Mouse (Mus musculus) intestine, postnatal 0 days (tissue): ENCODE results near the gene D17H6S53E. TPM values are rescaled to one million over a fixed set of nuclear protein-coding genes. Genes with fewer than 3 reads are reported as not detected.
A peak's percentile ranks its signal among the peaks of the same experiment; 100 is the strongest.

Source experiments
- ATAC-seq: fragments of 200-750 bp; cut with Nextera tagmentation; 2 replicates; pipeline ENCODE4 v1.8.0; 2017; ENCODE audit warnings: mild to moderate bottlenecking, moderate TSS enrichment, moderate library complexity
- H3K27ac ChIP-seq: fragments of 300-500 bp; sonication (generic); 2 replicates; pipeline ENCODE4 v1.5.1; 2014; ENCODE audit warnings: mild to moderate bottlenecking, low read depth, low read length, moderate library complexity
- H3K27me3 ChIP-seq: fragments of 300-500 bp; sonication (generic); replicated peaks from 2 replicates; pipeline ENCODE4 v1.6.1; 2014; ENCODE audit warnings: low read length, mixed read lengths; ENCODE audit not compliant: control insufficient read depth, insufficient read depth
- H3K36me3 ChIP-seq: fragments of 300-500 bp; sonication (generic); 2 replicates; pipeline ENCODE4 v1.6.1; 2014; ENCODE audit warnings: mild to moderate bottlenecking, moderate library complexity; ENCODE audit not compliant: control insufficient read depth, insufficient read depth
- H3K4me1 ChIP-seq: fragments of 300-500 bp; sonication (generic); replicated peaks from 2 replicates; pipeline ENCODE4 v1.6.1; 2014; ENCODE audit warnings: antibody characterized with exemption, low read length, mixed read lengths; ENCODE audit not compliant: control insufficient read depth, insufficient read depth
- H3K4me2 ChIP-seq: fragments of 300-500 bp; sonication (generic); replicated peaks from 2 replicates; pipeline ENCODE4 v1.6.1; 2014; ENCODE audit warnings: low read depth, mild to moderate bottlenecking, moderate library complexity
- H3K4me3 ChIP-seq: fragments of 300-500 bp; sonication (generic); 2 replicates; pipeline ENCODE4 v1.5.1; 2014; ENCODE audit warnings: low read depth, low read length
- H3K9ac ChIP-seq: fragments of 300-500 bp; sonication (generic); 2 replicates; pipeline ENCODE4 v1.6.1; 2014; ENCODE audit warnings: mild to moderate bottlenecking, low read depth, low read length
- H3K9me3 ChIP-seq: fragments of 300-500 bp; sonication (generic); 2 replicates; pipeline ENCODE4 v1.6.1; 2016; ENCODE audit warnings: mixed run types; ENCODE audit not compliant: control insufficient read depth
- CTCF ChIP-seq: sonication (generic); IDR thresholded peaks from 2 replicates; pipeline ENCODE4 v1.5.1; 2016; ENCODE audit warnings: low read depth, mild to moderate bottlenecking, control low read depth, antibody characterized with exemption, moderate library complexity
- WGBS: fragments of 180-500 bp; shearing (Covaris S2); extraction: QIAGEN DNeasy Blood & Tissue Kit; methylation state at CpG from one replicate; pipeline ENCODE4 v1.1.7; 2014; 5-methylcytosine and 5-hydroxymethylcytosine counted together
- polyA plus RNA-seq: library from polyadenylated mRNA; unstranded; fragments of >200 nt; fragmentation: Nextera tagmentation; extraction: Ambion mirVana; gene quantifications from 2 replicates; pipeline ENCODE4 v1.2.1, GENCODE M21; 2015

D17H6S53E gene
- polyA plus RNA-seq, 1 experiment from 2014 or later: 26.3 TPM

- Histone ChIP-seq H3K36me3 (peaks cover 25% of the 10 kb centered on the region), H3K4me1 (peaks cover 4% of the 10 kb centered on the region; the same call in 1 of the 2 replicates), H3K27ac (peak within 1 kb of the TSS; percentile 96), H3K4me3 (peak within 1 kb of the TSS; percentile 94), H3K9ac (peak within 1 kb of the TSS; percentile 98), H3K4me2 (peak within 1 kb of the TSS; percentile 82), H3K27me3 (no peaks in the 10 kb centered on the region), H3K9me3 (no peaks in the 10 kb centered on the region)
- no peak for TF ChIP-seq CTCF
- WGBS: under 1% methylated on average over 62 of the region's 89 CpGs
- ATAC-seq: peak; percentile 95
Observed at GRCm38 (mm10) chr17:35164568-35165450, 38.6 kb downstream of the D17H6S53E start, which contains the start of gene Prrc2a. TSS of gene Prrc2a (minus strand) at chr17:35164897.

GRCm38 (mm10) chr17:35165451-35166155, 39.4 kb downstream of the D17H6S53E start:
- H3K27me3 ChIP-seq: no peaks in the 10 kb centered on the region
- peaks cover 17% of the 10 kb centered on the region for H3K36me3 ChIP-seq
- 0 out of 2 replicates have a peak overlapping the region, but pooled peaks have one; percentile 2 for H3K9ac ChIP-seq
- no peak for TF ChIP-seq CTCF
- H3K4me2 ChIP-seq: peak overlapping the region; percentile 55
- peaks cover 4% of the 10 kb centered on the region; the same call in 1 of the 2 replicates for H3K4me1 ChIP-seq
- H3K27ac ChIP-seq: peak overlapping the region; percentile 93
- peak overlapping the region; percentile 94 for H3K4me3 ChIP-seq
- H3K9me3 ChIP-seq: no peaks in the 10 kb centered on the region
- 18% methylated on average over 12 of the region's 12 CpGs for WGBS
- no peak for ATAC-seq

- Histone ChIP-seq H3K27me3 (no peaks in the 10 kb centered on the region), H3K4me1 (peaks cover 4% of the 10 kb centered on the region; the same call in 1 of the 2 replicates), H3K9me3 (no peaks in the 10 kb centered on the region), H3K9ac (no peak overlapping the region), H3K4me3 (no peak overlapping the region), H3K4me2 (peak overlapping the region; percentile 55; the same call in 1 of the 2 replicates), H3K27ac (no peak overlapping the region), H3K36me3 (peaks cover 8% of the 10 kb centered on the region)
- WGBS: 73% methylated on average over 8 of the region's 8 CpGs
- TF ChIP-seq CTCF: peak; percentile 88
- ATAC-seq: 0 out of 2 replicates have a peak, but pooled peaks have one; percentile 10
Observed at GRCm38 (mm10) chr17:35166352-35167035, 40.3 kb downstream of the D17H6S53E start.

GRCm38 (mm10) chr17:35167794-35168193, 41.6 kb downstream of the D17H6S53E start:
- Histone ChIP-seq H3K4me1 (peaks cover 4% of the 10 kb centered on the region; the same call in 1 of the 2 replicates), H3K36me3 (no peaks in the 10 kb centered on the region), H3K4me3 (no peak overlapping the region), H3K9ac (no peak overlapping the region), H3K4me2 (no peak overlapping the region), H3K27ac (no peak overlapping the region), H3K9me3 (no peaks in the 10 kb centered on the region), H3K27me3 (no peaks in the 10 kb centered on the region)
- ATAC-seq: no peak
- whole genome bisulfite sequencing: 89% methylated on average over 7 of the region's 7 CpGs
- no peak for TF ChIP-seq CTCF

DNA sequence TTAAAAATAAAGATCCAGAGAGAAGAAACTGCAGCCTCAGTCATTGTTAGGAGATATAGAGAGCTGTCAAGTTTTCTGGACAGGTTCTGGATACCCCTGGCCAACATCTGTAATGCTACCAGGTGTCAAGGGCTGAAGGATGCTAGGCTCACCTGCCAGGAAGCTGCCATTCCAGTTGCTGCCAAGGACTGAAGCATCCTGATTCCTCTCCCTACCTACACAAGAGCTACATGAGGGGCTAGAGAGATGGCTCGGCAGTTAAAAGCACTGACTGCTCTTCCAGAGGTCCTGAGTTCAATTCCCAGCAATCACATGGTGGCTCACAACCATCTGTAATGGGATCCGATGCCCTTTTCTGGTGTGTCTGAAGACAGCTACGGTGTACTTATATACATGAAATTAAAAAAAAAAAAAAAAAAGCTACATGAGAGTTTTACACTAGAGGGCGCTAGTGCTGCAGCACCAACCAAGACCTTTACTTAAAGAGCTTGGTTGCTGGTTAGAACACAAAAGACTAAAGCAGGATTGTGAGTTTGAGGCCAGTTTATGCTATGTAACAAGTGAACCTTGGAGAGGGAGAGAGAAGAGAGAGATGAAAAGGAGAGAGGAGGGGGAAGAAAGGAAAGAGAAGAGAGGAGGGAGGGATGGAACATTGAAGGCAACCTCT, 42.5 kb downstream of the D17H6S53E start:
- no peak for ATAC-seq
- Histone ChIP-seq H3K27ac (no peak overlapping the region), H3K36me3 (no peaks in the 10 kb centered on the region), H3K9ac (no peak overlapping the region), H3K4me3 (no peak overlapping the region), H3K27me3 (no peaks in the 10 kb centered on the region), H3K9me3 (no peaks in the 10 kb centered on the region), H3K4me2 (no peak overlapping the region), H3K4me1 (0 out of 2 replicates have a peak, but pooled peaks cover under 1% of the 10 kb centered on the region)
- peak; percentile 85 for TF ChIP-seq CTCF
- 14% methylated on average over 4 of the region's 4 CpGs for WGBS
